Mouse (Mus musculus) brain, embryonic 14.5 days (tissue): Measurements from ENCODE around the gene Bcar1.

Experiments used
- CTCF ChIP-seq: fragments of 200-500 bp; IDR thresholded peaks from 2 replicates; pipeline ENCODE4 v1.5.1; 2012; ENCODE audit warnings: inconsistent platforms, mild to moderate bottlenecking, moderate library complexity, borderline replicate concordance; ENCODE audit not compliant: insufficient read depth, insufficient read length; ENCODE audit errors: extremely low read depth
- POLR2A ChIP-seq: fragments of 200-500 bp; IDR thresholded peaks from 2 replicates; pipeline ENCODE4 v1.6.1; 2012; ENCODE audit warnings: mild to moderate bottlenecking, inconsistent platforms, borderline replicate concordance; ENCODE audit not compliant: poor library complexity, insufficient read depth, insufficient read length, severe bottlenecking; ENCODE audit errors: extremely low read depth

DNA sequence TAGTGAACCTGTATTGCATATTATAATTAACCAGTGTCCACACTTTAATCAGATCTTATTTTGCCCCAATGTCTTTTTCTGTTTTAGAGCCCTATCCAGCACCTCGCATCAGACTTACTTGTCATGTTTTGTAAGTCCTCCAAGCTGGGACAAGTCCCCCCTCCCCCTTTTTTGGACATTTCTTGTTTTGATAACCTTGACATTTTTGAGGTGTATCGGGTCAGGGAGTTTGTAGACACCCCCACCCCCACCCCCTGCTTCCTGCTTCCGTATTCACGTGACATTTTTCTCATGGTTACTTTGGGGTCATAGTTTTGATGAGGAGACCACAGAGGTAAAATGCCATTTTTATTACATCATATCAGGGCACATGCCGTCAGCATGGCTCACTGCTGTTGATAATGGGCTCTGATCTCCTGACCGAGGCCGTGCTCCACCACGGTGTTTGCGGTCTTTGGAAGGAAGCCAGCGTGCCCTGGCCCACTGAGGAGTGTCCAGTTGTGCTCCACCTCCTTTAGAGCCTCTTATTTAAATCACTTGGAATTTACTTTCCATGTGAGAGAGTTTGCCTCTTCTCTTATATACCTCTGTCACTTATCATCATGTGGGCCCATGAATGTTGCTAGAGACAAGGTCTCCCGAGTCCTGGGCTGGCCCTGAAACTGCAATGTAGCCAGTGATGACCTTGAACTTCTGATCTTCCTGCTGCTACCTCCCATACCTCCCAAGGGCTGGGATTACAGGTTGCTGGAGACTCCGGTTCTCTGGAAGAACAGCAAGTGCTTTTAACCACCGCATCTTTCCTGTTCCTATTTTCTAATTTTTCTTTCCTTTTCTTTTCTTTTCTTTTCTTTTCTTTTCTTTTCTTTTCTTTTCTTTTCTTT lies 3.2 kb upstream of the Bcar1 start:
- TF ChIP-seq POLR2A (no peak), CTCF (no peak)
